Mouse (Mus musculus) MEL (cell line): ENCODE measurements around the gene Cxcr2. TPM values are rescaled to one million over a fixed set of nuclear protein-coding genes. Genes with fewer than 3 reads are reported as not detected.

Source experiments
- DNase-seq: peaks from one replicate; pipeline ENCODE4 v3.0.0; 2011; ENCODE audit warnings: low read depth, low spot score
- H3K27ac ChIP-seq: 2 replicates; pipeline ENCODE4 v1.5.1; 2012; ENCODE audit warnings: low read depth, mild to moderate bottlenecking, control low read depth, low read length, moderate library complexity; ENCODE audit not compliant: control insufficient read depth
- H3K27me3 ChIP-seq, 2 experiments: fragments of 150-350 bp in 1 of 2; sonication (generic) in 1 of 2; 2 replicates each; pipeline ENCODE4 v1.6.1; 2012; ENCODE audit warnings: low read length in 2 of 2, mild to moderate bottlenecking in 2 of 2, improper control_type of control experiment in 1 of 2, moderate library complexity in 1 of 2; ENCODE audit not compliant: insufficient read depth in 2 of 2, control insufficient read depth in 1 of 2
- H3K36me3 ChIP-seq, 2 experiments: 2 replicates each; pipeline ENCODE4 v1.6.1; 2012 to 2014; ENCODE audit warnings: low read length in 2 of 2, improper control_type of control experiment in 1 of 2, inconsistent platforms in 1 of 2, mild to moderate bottlenecking in 1 of 2; ENCODE audit not compliant: insufficient read depth in 2 of 2, control insufficient read depth in 1 of 2
- H3K4me1 ChIP-seq, 2 experiments: fragments of 150-350 bp in 1 of 2; sonication (generic) in 1 of 2; 2 replicates each; pipeline ENCODE4 v1.6.1; 2012; ENCODE audit warnings: low read length in 2 of 2, improper control_type of control experiment in 1 of 2, mild to moderate bottlenecking in 1 of 2; ENCODE audit not compliant: insufficient read depth in 2 of 2, control insufficient read depth in 1 of 2
- H3K4me3 ChIP-seq, 2 experiments: fragments of 150-350 bp in 1 of 2; sonication (generic) in 1 of 2; 2 replicates each; pipeline ENCODE4 v1.5.1; 2012; ENCODE audit warnings: low read depth in 2 of 2, low read length in 2 of 2, mild to moderate bottlenecking in 2 of 2, moderate library complexity in 2 of 2, control low read depth in 1 of 2, improper control_type of control experiment in 1 of 2; ENCODE audit not compliant: control insufficient read depth in 1 of 2, insufficient read depth in 1 of 2
- H3K79me2 ChIP-seq: 2 replicates; pipeline ENCODE4 v1.6.1; 2012; ENCODE audit warnings: mild to moderate bottlenecking, low read length, moderate library complexity; ENCODE audit not compliant: control insufficient read depth, poor library complexity, insufficient read depth
- H3K9ac ChIP-seq: 2 replicates; pipeline ENCODE4 v1.6.1; 2012; ENCODE audit warnings: low read depth, mild to moderate bottlenecking, control low read depth, low read length, moderate library complexity; ENCODE audit not compliant: control insufficient read depth, poor library complexity, severe bottlenecking
- H3K9me3 ChIP-seq: fragments of 150-350 bp; sonication (generic); replicated peaks from 2 replicates; pipeline ENCODE4 v1.6.1; 2012; ENCODE audit warnings: mild to moderate bottlenecking, low read length, improper control_type of control experiment, moderate library complexity; ENCODE audit not compliant: insufficient read depth
- BHLHE40 ChIP-seq: IDR thresholded peaks from 2 replicates; pipeline ENCODE4 v1.6.1; 2012; ENCODE audit warnings: low read depth, mild to moderate bottlenecking, inconsistent platforms, low read length, improper control_type of control experiment, borderline replicate concordance
- CHD2 ChIP-seq: IDR thresholded peaks from 2 replicates; pipeline ENCODE4 v1.6.1; 2011; ENCODE audit warnings: low read length, improper control_type of control experiment
- E2F4 ChIP-seq: IDR thresholded peaks from 2 replicates; pipeline ENCODE4 v1.6.1; 2011; ENCODE audit warnings: low read depth, low read length, improper control_type of control experiment, borderline replicate concordance
- ELF1 ChIP-seq: IDR thresholded peaks from 2 replicates; pipeline ENCODE4 v1.6.1; 2014; ENCODE audit warnings: low read depth, mild to moderate bottlenecking, inconsistent platforms, low read length, improper control_type of control experiment, moderate library complexity
- EP300 ChIP-seq, 2 experiments: IDR thresholded peaks; 2 replicates each; pipeline ENCODE4 v1.6.1; 2011; ENCODE audit warnings: improper control_type of control experiment in 2 of 2, low read length in 2 of 2, low read depth in 1 of 2, mild to moderate bottlenecking in 1 of 2
- GABPA ChIP-seq: IDR thresholded peaks from 2 replicates; pipeline ENCODE4 v1.6.1; 2012; ENCODE audit warnings: low read depth, mild to moderate bottlenecking, inconsistent platforms, low read length, improper control_type of control experiment, moderate library complexity
- GATA1 ChIP-seq: IDR thresholded peaks from 2 replicates; pipeline ENCODE4 v1.6.1; 2011; ENCODE audit warnings: low read depth, low read length, improper control_type of control experiment
- HCFC1 ChIP-seq: IDR thresholded peaks from 2 replicates; pipeline ENCODE4 v1.6.1; 2012; ENCODE audit warnings: low read depth, mild to moderate bottlenecking, inconsistent platforms, low read length, improper control_type of control experiment, moderate library complexity
- JUND ChIP-seq: IDR thresholded peaks from 2 replicates; pipeline ENCODE4 v1.6.1; 2011; ENCODE audit warnings: low read depth, mild to moderate bottlenecking, improper control_type of control experiment, low read length
- KAT2A ChIP-seq: conservative IDR thresholded peaks from 2 replicates; pipeline ENCODE4 v1.6.1; 2012; ENCODE audit warnings: low read depth, low read length, improper control_type of control experiment, inconsistent platforms
- MAX ChIP-seq: IDR thresholded peaks from 2 replicates; pipeline ENCODE4 v1.6.1; 2011; ENCODE audit warnings: low read length, improper control_type of control experiment
- MEF2A ChIP-seq: IDR thresholded peaks from 2 replicates; pipeline ENCODE4 v1.6.1; 2014; ENCODE audit warnings: low read depth, mild to moderate bottlenecking, inconsistent platforms, low read length, improper control_type of control experiment; ENCODE audit not compliant: poor library complexity, insufficient replicate concordance, severe bottlenecking; ENCODE audit errors: extremely low read depth
- MXI1 ChIP-seq: IDR thresholded peaks from 2 replicates; pipeline ENCODE4 v1.6.1; 2011; ENCODE audit warnings: mild to moderate bottlenecking, low read depth, low read length, improper control_type of control experiment
- MYC ChIP-seq: IDR thresholded peaks from 2 replicates; pipeline ENCODE4 v1.6.1; 2011; ENCODE audit warnings: low read depth, mild to moderate bottlenecking, low read length, improper control_type of control experiment, moderate library complexity
- NRF1 ChIP-seq: IDR thresholded peaks from 2 replicates; pipeline ENCODE4 v1.6.1; 2014; ENCODE audit warnings: low read depth, mild to moderate bottlenecking, inconsistent platforms, low read length, improper control_type of control experiment, moderate library complexity; ENCODE audit not compliant: poor library complexity, insufficient read depth, severe bottlenecking
- POLR2A ChIP-seq, 2 experiments: IDR thresholded peaks; 2 replicates each; pipeline ENCODE4 v1.6.1; 2011 to 2012; ENCODE audit warnings: low read length in 2 of 2, mild to moderate bottlenecking in 2 of 2, control low read depth in 1 of 2, improper control_type of control experiment in 1 of 2, low read depth in 1 of 2, moderate library complexity in 1 of 2; ENCODE audit not compliant: control insufficient read depth in 1 of 2, insufficient read depth in 1 of 2, poor library complexity in 1 of 2
- POLR2AphosphoS5 ChIP-seq: IDR thresholded peaks from 2 replicates; pipeline ENCODE4 v1.6.1; 2012; ENCODE audit warnings: low read depth, borderline replicate concordance, mild to moderate bottlenecking, inconsistent platforms, low read length, moderate library complexity, mixed read lengths
- RCOR1 ChIP-seq: IDR thresholded peaks from 2 replicates; pipeline ENCODE4 v1.6.1; 2012; ENCODE audit warnings: low read depth, mild to moderate bottlenecking, inconsistent platforms, low read length, improper control_type of control experiment
- SIN3A ChIP-seq: IDR thresholded peaks from 2 replicates; pipeline ENCODE4 v1.6.1; 2012; ENCODE audit warnings: low read length, improper control_type of control experiment, inconsistent platforms
- SMC3 ChIP-seq: IDR thresholded peaks from 2 replicates; pipeline ENCODE4 v1.6.1; 2011; ENCODE audit warnings: low read depth, low read length, improper control_type of control experiment
- USF1 ChIP-seq: IDR thresholded peaks from 2 replicates; pipeline ENCODE4 v1.6.1; 2014; ENCODE audit warnings: low read depth, mild to moderate bottlenecking, inconsistent platforms, low read length, improper control_type of control experiment, moderate library complexity
- USF2 ChIP-seq, 2 experiments: IDR thresholded peaks; 2 replicates each; pipeline ENCODE4 v1.6.1; 2011 to 2012; ENCODE audit warnings: improper control_type of control experiment in 2 of 2, low read length in 2 of 2, borderline replicate concordance in 1 of 2, inconsistent platforms in 1 of 2, low read depth in 1 of 2, mild to moderate bottlenecking in 1 of 2; ENCODE audit not compliant: insufficient read depth in 1 of 2
- ZC3H11A ChIP-seq: IDR thresholded peaks from 2 replicates; pipeline ENCODE4 v1.6.1; 2012; ENCODE audit warnings: low read depth, mild to moderate bottlenecking, inconsistent platforms, low read length, improper control_type of control experiment
- ZKSCAN1 ChIP-seq: IDR thresholded peaks from 2 replicates; pipeline ENCODE4 v1.6.1; 2012; ENCODE audit warnings: low read depth, mild to moderate bottlenecking, inconsistent platforms, low read length, improper control_type of control experiment, moderate library complexity
- polyA plus RNA-seq, 2 experiments: library from polyadenylated mRNA; stranded (reverse) in 1 of 2; unstranded in 1 of 2; fragments of >175 nt in 1 of 2; fragments of >200 nt in 1 of 2; gene quantifications; 2 replicates each; pipeline versions ENCODE4 v1.2.1 to v1.2.4; 2012; ENCODE audit warnings: low replicate concordance in 2 of 2, low read depth in 1 of 2; ENCODE audit not compliant: insufficient read length in 2 of 2, insufficient read depth in 1 of 2, missing spikeins in 1 of 2
- total RNA-seq: library from RNA; depleted of rRNA; stranded (reverse); fragments of 300-350 nt; gene quantifications from 2 replicates; pipeline ENCODE4 v1.2.3, GENCODE M21; 2012

Cxcr2 gene
- total and polyA plus RNA-seq, 3 experiments = 0.11 to 0.92 TPM; not detected in 1

GRCm38 (mm10) chr1:74106214-74106613 lies 47.6 kb upstream of the Cxcr2 start:
- no peak overlapping the region for H3K4me3 ChIP-seq
- TF ChIP-seq NRF1 (no peak), KAT2A (no peak), SMC3 (no peak), E2F4 (no peak), JUND (no peak), MYC (no peak), MXI1 (no peak), ZKSCAN1 (no peak), GABPA (no peak), BHLHE40 (no peak), CHD2 (no peak), ELF1 (no peak), MEF2A (no peak), ZC3H11A (no peak), EP300 (IDR thresholded peaks at IDR 0.05; ENCODE audit: low read depth in 1 of 2, low read length in 2 of 2) (no peak), USF2 (IDR thresholded peaks at IDR 0.05; ENCODE audit: borderline replicate concordance in 1 of 2, insufficient read depth in 1 of 2, low read depth in 1 of 2, low read length in 2 of 2) (no peak), POLR2AphosphoS5 (no peak), SIN3A (no peak), RCOR1 (no peak)
- no peaks in the 10 kb centered on the region for H3K4me1 ChIP-seq
- H3K9ac ChIP-seq = no peak overlapping the region
- H3K36me3 ChIP-seq = no peaks in the 10 kb centered on the region
- no peaks in the 10 kb centered on the region for H3K9me3 ChIP-seq
- no peak for DNase-seq
- no peak overlapping the region for H3K27ac ChIP-seq
- H3K79me2 ChIP-seq = no peaks in the 10 kb centered on the region
- H3K27me3 ChIP-seq = no peaks in the 10 kb centered on the region

- H3K9ac ChIP-seq = no peak overlapping the region
- H3K4me1 ChIP-seq = no peaks in the 10 kb centered on the region
- no peaks in the 10 kb centered on the region for H3K27me3 ChIP-seq
- H3K27ac ChIP-seq = no peak overlapping the region
- H3K4me3 ChIP-seq = no peak overlapping the region
- no peaks in the 10 kb centered on the region for H3K9me3 ChIP-seq
- TF ChIP-seq HCFC1 (no peak), GATA1 (no peak), POLR2A (IDR thresholded peaks at IDR 0.05; ENCODE audit: control insufficient read depth in 1 of 2, insufficient read depth in 1 of 2, low read depth in 1 of 2, low read length in 2 of 2, poor library complexity in 1 of 2) (no peak), SMC3 (no peak), USF1 (no peak), NRF1 (no peak), MAX (no peak), USF2 (IDR thresholded peaks at IDR 0.05; ENCODE audit: borderline replicate concordance in 1 of 2, insufficient read depth in 1 of 2, low read depth in 1 of 2, low read length in 2 of 2) (no peak)
- DNase-seq = no peak
- H3K79me2 ChIP-seq = no peaks in the 10 kb centered on the region
- H3K36me3 ChIP-seq = no peaks in the 10 kb centered on the region
These were observed 45.7 kb upstream of the Cxcr2 start for GRCm38 (mm10) chr1:74107931-74108618.
